Mouse (Mus musculus): ENCODE measurements at regions not wholly inside any gene's neighbourhood (a gene's known extent, or its start where the extent isn't known, plus 50 kb on each side); places are given as distances from the start of the nearest gene placed in this dataset.

DNA sequence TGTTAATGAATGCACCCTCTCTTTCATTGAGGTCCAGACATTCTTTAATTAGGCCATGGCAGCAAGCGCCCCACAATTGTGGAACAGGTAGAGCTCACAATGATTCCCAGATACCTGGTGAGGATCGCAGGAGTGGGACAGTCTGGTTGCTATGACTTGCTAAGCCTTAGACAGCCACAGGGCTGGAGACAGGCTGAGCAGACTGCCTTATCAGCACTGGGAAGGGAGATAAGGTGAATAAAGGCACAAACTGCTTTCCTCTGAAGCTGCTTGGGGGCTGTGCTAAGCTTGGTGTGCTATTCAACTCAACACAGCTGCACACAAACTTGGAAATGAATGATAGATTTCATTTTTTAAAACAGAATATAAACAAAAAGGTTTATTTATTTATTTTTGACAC is 159.8 kb upstream of the Masp1 start:
- DNase-seq (ENCODE audit: low spot score in 2 of 2) = no peak

DNA sequence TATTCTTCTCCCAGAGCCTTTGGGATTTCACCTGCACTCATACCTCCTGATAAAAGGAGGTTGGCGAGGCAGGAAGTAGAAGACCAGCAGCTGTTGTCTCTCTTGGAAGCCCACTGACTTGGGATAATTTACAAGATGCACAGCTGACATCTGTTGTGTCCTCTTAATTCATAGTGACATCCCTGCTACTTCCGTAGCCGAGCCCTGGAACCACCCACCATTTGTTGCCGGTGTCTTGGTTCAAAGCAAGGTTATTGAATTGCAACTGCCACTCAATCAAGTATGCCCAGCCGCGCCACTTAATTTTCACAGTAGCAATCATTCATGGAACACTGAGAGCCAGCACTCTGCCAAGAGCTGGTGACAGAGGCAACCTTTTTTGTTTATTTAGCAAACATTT is 151.8 kb upstream of the Masp1 start:
- DNase-seq (ENCODE audit: low spot score in 2 of 2) = no peak

DNA sequence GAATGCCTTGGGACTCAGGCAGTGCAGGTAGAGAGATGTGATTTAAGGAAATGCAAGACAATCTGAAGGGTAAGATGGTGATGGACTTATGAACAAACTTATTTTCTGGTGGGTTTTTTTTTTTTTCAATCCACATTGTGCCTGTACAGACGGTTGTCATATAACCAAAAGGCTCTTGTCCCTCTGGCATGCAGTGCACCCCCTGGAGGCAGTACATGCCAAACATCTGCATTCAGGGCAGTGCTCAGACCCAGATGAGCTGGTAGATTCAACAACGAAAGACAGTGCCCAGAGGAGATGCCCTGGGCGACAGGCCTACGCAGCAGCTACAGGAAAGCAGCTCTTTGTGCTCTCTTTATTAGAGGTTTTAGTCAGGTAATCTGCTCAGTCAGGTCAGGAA is 149.5 kb upstream of the Masp1 start:
- no peak for DNase-seq (ENCODE audit: low spot score in 2 of 2)

DNA sequence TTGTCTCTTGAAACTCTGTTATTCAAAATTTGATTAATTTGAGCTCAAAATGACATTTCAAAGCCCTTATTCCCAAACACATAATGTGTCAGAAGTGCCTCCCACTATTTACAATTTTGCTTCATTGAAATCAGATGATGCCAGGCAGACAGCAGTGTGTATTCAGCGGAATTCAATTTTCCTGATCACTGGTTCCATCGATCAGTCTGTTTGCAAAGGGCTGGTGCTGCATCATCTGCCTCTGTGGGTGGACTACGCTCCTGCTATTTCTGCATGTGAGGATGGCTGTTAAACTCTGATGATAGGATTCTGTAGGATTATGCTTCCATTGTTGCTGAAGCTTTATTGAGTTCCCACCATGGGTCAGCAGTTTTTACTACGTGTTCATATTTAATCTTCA is 149.0 kb upstream of the Masp1 start:
- DNase-seq (ENCODE audit: low spot score in 2 of 2) = no peak
